Mouse (Mus musculus) thymus, adult 2 months (tissue): ENCODE data around the gene Hsd17b1.

Experiments
- CTCF ChIP-seq: fragments of 200-500 bp; IDR thresholded peaks from 2 replicates; pipeline ENCODE4 v1.5.1; 2012; ENCODE audit warnings: mild to moderate bottlenecking, control low read depth, low read length, moderate library complexity, borderline replicate concordance; ENCODE audit not compliant: control insufficient read depth, poor library complexity, insufficient read depth; ENCODE audit errors: extremely low read depth
- POLR2A ChIP-seq: fragments of 200-500 bp; IDR thresholded peaks from 2 replicates; pipeline ENCODE4 v1.6.1; 2012; ENCODE audit warnings: mild to moderate bottlenecking, low read length, control low read depth, moderate library complexity; ENCODE audit not compliant: control insufficient read depth, poor library complexity, insufficient read depth; ENCODE audit errors: extremely low read depth

DNA sequence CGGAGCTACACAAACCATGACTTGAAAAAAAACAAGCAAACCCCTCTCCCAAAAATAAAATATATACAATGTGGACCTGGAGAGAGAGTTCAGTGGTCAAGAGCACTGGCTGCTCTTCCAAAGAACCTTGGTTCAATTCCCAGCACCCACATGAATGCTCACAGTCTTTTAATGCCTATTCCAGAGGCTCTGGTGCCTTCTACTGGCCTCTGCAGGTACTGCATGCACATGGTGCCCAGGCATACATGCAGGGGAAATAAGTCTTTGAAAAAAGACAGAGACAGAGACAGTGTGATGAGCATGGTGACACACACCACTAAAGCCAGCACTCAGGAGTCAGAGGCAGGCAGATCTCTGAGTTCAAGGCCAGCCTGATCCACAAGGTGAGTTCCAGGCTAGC is 24.2 kb upstream of the Hsd17b1 start:
- TF ChIP-seq CTCF: no peak
- TF ChIP-seq POLR2A: no peak
